Mouse (Mus musculus) testis, adult 2 months (tissue): ENCODE data around the gene Tbc1d21. TPM values are rescaled to one million over a fixed set of nuclear protein-coding genes. Genes with fewer than 3 reads are reported as not detected.

ENCODE experiments used
- H3K27ac ChIP-seq: fragments of 200-500 bp; 2 replicates; pipeline ENCODE4 v1.5.1; 2012; ENCODE audit warnings: low read depth, low read length; ENCODE audit not compliant: control insufficient read depth, insufficient read depth
- H3K27me3 ChIP-seq: fragments of 200-500 bp; 2 replicates; pipeline ENCODE4 v1.6.1; 2012; ENCODE audit warnings: mild to moderate bottlenecking, low read length, moderate library complexity; ENCODE audit not compliant: control insufficient read depth, insufficient read depth
- H3K36me3 ChIP-seq: fragments of 200-500 bp; 2 replicates; pipeline ENCODE4 v1.6.1; 2012; ENCODE audit warnings: mild to moderate bottlenecking, low read length; ENCODE audit not compliant: control insufficient read depth, insufficient read depth
- H3K4me1 ChIP-seq: fragments of 200-500 bp; 2 replicates; pipeline ENCODE4 v1.6.1; 2012; ENCODE audit warnings: low read length; ENCODE audit not compliant: control insufficient read depth, insufficient read depth
- H3K4me3 ChIP-seq: fragments of 200-500 bp; 2 replicates; pipeline ENCODE4 v1.5.1; 2012; ENCODE audit warnings: low read depth, mild to moderate bottlenecking, low read length, moderate library complexity, mixed read lengths; ENCODE audit not compliant: control insufficient read depth
- CTCF ChIP-seq: fragments of 200-500 bp; IDR thresholded peaks from 2 replicates; pipeline ENCODE4 v1.5.1; 2012; ENCODE audit warnings: low read depth, mild to moderate bottlenecking, inconsistent platforms, low read length, moderate library complexity; ENCODE audit not compliant: control insufficient read depth, insufficient read depth, insufficient replicate concordance
- POLR2A ChIP-seq: fragments of 200-500 bp; IDR thresholded peaks from 2 replicates; pipeline ENCODE4 v1.6.1; 2012; ENCODE audit warnings: low read depth, mild to moderate bottlenecking, inconsistent platforms, low read length, moderate library complexity; ENCODE audit not compliant: control insufficient read depth
- polyA plus RNA-seq: library from polyadenylated mRNA; depleted of rRNA; stranded (reverse); fragments of >200 nt; gene quantifications from 2 replicates; pipeline ENCODE4 v1.2.3, GENCODE M21; 2012; rRNA removed

Gene Tbc1d21
- 228 and 233 TPM in 2 replicates for polyA plus RNA-seq

- no peak within 1 kb of the TSS for H3K27ac ChIP-seq
- H3K4me1 ChIP-seq: no peaks in the 10 kb centered on the region; the same call in 1 of the 2 replicates
- no peaks in the 10 kb centered on the region for H3K36me3 ChIP-seq
- H3K27me3 ChIP-seq: no peaks in the 10 kb centered on the region
- TF ChIP-seq POLR2A (no peak), CTCF (no peak)
- H3K4me3 ChIP-seq: peak within 1 kb of the TSS; percentile 82
Observed at GRCm38 (mm10) chr9:58370355-58370754, at the start of gene Tbc1d21. TSS of gene Tbc1d21 (minus strand) at chr9:58370455.

GRCm38 (mm10) chr9:58411556-58411955, 41.3 kb upstream of the Tbc1d21 start:
- no peaks in the 10 kb centered on the region for H3K27me3 ChIP-seq

GRCm38 (mm10) chr9:58410057-58410735, 39.9 kb upstream of the Tbc1d21 start:
- Histone ChIP-seq H3K4me3 (no peak overlapping the region), H3K4me1 (no peaks in the 10 kb centered on the region), H3K27me3 (no peaks in the 10 kb centered on the region), H3K36me3 (no peaks in the 10 kb centered on the region), H3K27ac (no peak overlapping the region)
- TF ChIP-seq POLR2A (no peak), CTCF (no peak)

More at GRCm38 (mm10) chr9:58411556-58411955, 41.3 kb upstream of the Tbc1d21 start:
- Histone ChIP-seq H3K4me3 (no peak overlapping the region), H3K36me3 (no peaks in the 10 kb centered on the region), H3K4me1 (no peaks in the 10 kb centered on the region), H3K27ac (no peak overlapping the region)
- TF ChIP-seq POLR2A: no peak
- TF ChIP-seq CTCF: no peak

- TF ChIP-seq CTCF (no peak), POLR2A (no peak)
- H3K36me3 ChIP-seq: no peaks in the 10 kb centered on the region
- H3K4me1 ChIP-seq: no peaks in the 10 kb centered on the region
- no peak overlapping the region for H3K27ac ChIP-seq
- H3K27me3 ChIP-seq: no peaks in the 10 kb centered on the region
- H3K4me3 ChIP-seq: no peak overlapping the region
Observed at GRCm38 (mm10) chr9:58409247-58409646, 39.0 kb upstream of the Tbc1d21 start.

- Histone ChIP-seq H3K27me3 (no peaks in the 10 kb centered on the region), H3K4me3 (no peak overlapping the region), H3K4me1 (no peaks in the 10 kb centered on the region), H3K36me3 (no peaks in the 10 kb centered on the region), H3K27ac (no peak overlapping the region)
- no peak for TF ChIP-seq CTCF
- no peak for TF ChIP-seq POLR2A
Observed at GRCm38 (mm10) chr9:58404412-58404811, 34.2 kb upstream of the Tbc1d21 start.

GRCm38 (mm10) chr9:58401371-58402082, 31.3 kb upstream of the Tbc1d21 start:
- TF ChIP-seq POLR2A (no peak), CTCF (no peak)
- H3K4me1 ChIP-seq: no peaks in the 10 kb centered on the region
- no peaks in the 10 kb centered on the region for H3K36me3 ChIP-seq
- no peak overlapping the region for H3K27ac ChIP-seq
- no peaks in the 10 kb centered on the region for H3K27me3 ChIP-seq
- H3K4me3 ChIP-seq: no peak overlapping the region

GRCm38 (mm10) chr9:58399609-58400008, 29.4 kb upstream of the Tbc1d21 start:
- Histone ChIP-seq H3K4me1 (no peaks in the 10 kb centered on the region), H3K27me3 (no peaks in the 10 kb centered on the region), H3K4me3 (no peak overlapping the region), H3K27ac (no peak overlapping the region), H3K36me3 (no peaks in the 10 kb centered on the region)
- TF ChIP-seq CTCF: no peak
- TF ChIP-seq POLR2A: no peak
